Mouse (Mus musculus): ENCODE data around the gene Polr3b. TPM values are rescaled to one million over a fixed set of nuclear protein-coding genes. Genes with fewer than 3 reads are reported as not detected.

Gene Polr3b
- polyA plus RNA-seq (2015; fragmentation: Nextera tagmentation; extraction: Ambion mirVana) = 15.7 and 16.7 TPM in 2 replicates

DNA sequence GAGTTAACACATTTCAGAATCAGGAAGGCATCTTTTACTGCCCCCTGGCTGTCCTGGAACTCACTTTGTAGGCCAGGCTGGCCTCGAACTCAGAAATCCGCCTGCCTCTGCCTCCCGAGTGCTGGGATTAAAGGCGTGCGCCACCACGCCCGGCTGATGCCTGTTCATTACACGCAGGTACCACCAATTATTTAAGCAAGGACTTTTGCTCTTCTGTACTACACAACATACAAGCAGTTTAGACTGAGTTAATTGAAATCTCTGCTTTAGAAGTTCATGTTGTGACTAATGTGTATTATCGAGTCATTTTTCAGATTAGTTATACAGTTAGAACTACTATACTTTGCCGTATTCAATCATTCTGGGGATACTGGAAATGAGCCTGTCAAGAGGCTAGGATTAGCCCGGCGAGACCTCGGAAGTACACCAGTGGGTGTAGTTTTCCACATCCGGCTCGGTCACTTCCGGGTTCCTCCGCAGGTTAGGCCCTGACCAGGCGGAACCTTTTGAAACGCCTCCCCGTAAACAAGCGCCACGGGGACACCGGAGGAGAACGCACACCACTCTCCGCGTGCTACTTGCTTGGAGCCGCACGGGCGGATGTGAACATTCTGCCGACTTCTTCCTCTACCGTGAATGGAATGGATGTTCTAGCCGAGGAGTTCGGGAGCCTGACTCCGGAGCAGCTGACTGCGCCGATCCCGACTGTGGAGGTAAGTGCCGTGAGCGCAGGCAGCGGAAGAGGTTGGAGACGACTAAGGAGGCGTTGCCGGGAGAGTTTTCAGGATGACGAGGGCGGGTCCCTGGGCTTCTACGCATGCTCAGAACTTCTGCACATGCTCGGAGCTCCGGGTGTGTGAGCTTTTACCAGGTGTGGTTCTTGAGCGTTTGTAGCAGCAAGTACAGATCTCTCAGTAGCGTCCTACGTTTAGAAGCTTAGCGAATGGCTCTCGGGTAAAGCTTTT is at the start of gene Polr3b:
TSS of gene Polr3b (plus strand) at position 467 of the 965 bp plus-strand sequence.
- H3K36me3 ChIP-seq (ENCODE audit: control insufficient read depth, insufficient read depth) = no peaks in the 10 kb centered on the region
- ATAC-seq = peak; percentile 98
- WGBS = 9% methylated on average over 53 of the region's 53 CpGs

DNA sequence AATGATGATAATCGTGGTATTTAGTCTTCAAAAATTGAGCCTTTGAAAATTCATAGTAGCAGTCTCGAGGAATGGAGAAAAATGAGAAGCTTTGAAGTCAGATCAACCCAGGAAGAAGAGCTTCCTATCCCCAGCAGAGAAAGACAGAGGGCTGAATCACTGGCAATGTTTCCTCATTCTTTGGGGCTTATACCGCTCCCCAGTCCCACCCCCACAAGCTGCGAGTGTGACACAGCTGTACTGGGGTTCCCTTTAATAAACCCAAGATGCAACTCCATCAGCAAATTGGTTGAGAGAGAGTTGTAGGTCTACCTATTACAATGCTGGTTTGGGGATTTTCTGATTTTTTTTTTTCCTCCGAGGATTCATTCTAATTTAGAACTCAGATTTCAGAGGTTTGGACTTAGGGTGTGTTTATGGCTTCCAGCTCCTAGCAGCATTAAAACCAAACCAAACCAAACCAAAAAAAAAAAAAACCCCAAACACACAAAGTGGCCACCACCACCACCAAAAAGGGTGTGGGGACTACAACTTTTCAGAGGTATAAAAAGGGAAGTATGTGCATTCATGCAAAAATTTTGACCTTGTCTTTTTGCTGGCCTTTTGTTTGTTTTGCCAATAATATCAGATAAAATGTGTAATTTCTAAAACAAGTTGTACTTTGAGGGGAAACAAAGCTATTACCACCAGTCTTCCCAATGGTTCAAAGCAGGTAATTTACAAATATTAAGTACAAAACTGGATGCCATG is 48.2 kb upstream of the Polr3b start:
- ATAC-seq = no peak
- H3K9me3 ChIP-seq (ENCODE audit: control insufficient read depth, low read length) = no peaks in the 10 kb centered on the region
- 71% methylated on average over 5 of the region's 5 CpGs for WGBS

More for the DNA sequence above, at the start of gene Polr3b:
- H3K27me3 ChIP-seq (replicated peaks; ENCODE audit: control insufficient read depth, insufficient read depth, low read length) = no peaks in the 10 kb centered on the region
- H3K4me3 ChIP-seq (replicated peaks; ENCODE audit: low read length) = peak within 1 kb of the TSS; percentile 69
- H3K4me1 ChIP-seq (replicated peaks; ENCODE audit: control insufficient read depth, insufficient read depth, low read length) = peaks cover 12% of the 10 kb centered on the region
- no peaks in the 10 kb centered on the region for H3K9me3 ChIP-seq (ENCODE audit: control insufficient read depth, low read length)
- peak within 1 kb of the TSS; percentile 55 for H3K4me2 ChIP-seq (ENCODE audit: low read length)
- H3K9ac ChIP-seq (replicated peaks; ENCODE audit: low read depth, low read length) = peak within 1 kb of the TSS; percentile 70
- H3K27ac ChIP-seq (ENCODE audit: low read length) = peak within 1 kb of the TSS; percentile 96

DNA sequence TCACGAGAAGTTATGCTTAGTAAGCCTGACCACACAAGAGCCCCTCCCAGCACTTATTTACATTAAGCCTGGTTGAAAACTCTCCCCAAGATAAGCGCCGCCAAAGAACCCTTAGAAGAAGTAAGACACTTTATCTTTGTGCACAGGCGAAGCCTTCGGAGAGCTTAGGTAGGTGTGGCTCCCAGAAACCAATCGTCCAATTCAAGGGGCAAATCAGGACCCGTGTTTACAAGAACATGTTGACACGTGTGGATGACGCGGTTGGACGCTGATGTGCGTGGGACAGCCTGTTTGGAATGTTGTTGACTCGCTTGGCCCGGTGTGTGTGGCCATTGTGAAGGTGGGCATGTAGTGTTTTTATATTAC is 46.1 kb upstream of the Polr3b start:
- WGBS = under 1% methylated on average over 14 of the region's 14 CpGs
- H3K9me3 ChIP-seq (ENCODE audit: control insufficient read depth, low read length) = no peaks in the 10 kb centered on the region
- H3K4me2 ChIP-seq (ENCODE audit: low read length) = peak overlapping the region; percentile 75
- ATAC-seq = peak; percentile 81
- peak overlapping the region; percentile 7; the same call in 1 of the 2 replicates for H3K9ac ChIP-seq (replicated peaks; ENCODE audit: low read depth, low read length)
- H3K4me3 ChIP-seq (replicated peaks; ENCODE audit: low read length) = peak overlapping the region; percentile 71
- peaks cover 13% of the 10 kb centered on the region for H3K4me1 ChIP-seq (replicated peaks; ENCODE audit: control insufficient read depth, insufficient read depth, low read length)
- no peaks in the 10 kb centered on the region for H3K36me3 ChIP-seq (ENCODE audit: control insufficient read depth, insufficient read depth)
- 0 out of 2 replicates have a peak, but pooled peaks cover 5% of the 10 kb centered on the region for H3K27me3 ChIP-seq (replicated peaks; ENCODE audit: control insufficient read depth, insufficient read depth, low read length)
- H3K27ac ChIP-seq (ENCODE audit: low read length) = no peak overlapping the region

More for the DNA sequence above, 48.2 kb upstream of the Polr3b start:
- H3K4me3 ChIP-seq (replicated peaks; ENCODE audit: low read length) = no peak overlapping the region
- 0 out of 2 replicates have a peak, but pooled peaks cover 2% of the 10 kb centered on the region for H3K27me3 ChIP-seq (replicated peaks; ENCODE audit: control insufficient read depth, insufficient read depth, low read length)
- H3K36me3 ChIP-seq (ENCODE audit: control insufficient read depth, insufficient read depth) = no peaks in the 10 kb centered on the region
- no peak overlapping the region for H3K27ac ChIP-seq (ENCODE audit: low read length)
- H3K4me1 ChIP-seq (replicated peaks; ENCODE audit: control insufficient read depth, insufficient read depth, low read length) = peaks cover 13% of the 10 kb centered on the region
- H3K4me2 ChIP-seq (ENCODE audit: low read length) = no peak overlapping the region
- H3K9ac ChIP-seq (replicated peaks; ENCODE audit: low read depth, low read length) = no peak overlapping the region

DNA sequence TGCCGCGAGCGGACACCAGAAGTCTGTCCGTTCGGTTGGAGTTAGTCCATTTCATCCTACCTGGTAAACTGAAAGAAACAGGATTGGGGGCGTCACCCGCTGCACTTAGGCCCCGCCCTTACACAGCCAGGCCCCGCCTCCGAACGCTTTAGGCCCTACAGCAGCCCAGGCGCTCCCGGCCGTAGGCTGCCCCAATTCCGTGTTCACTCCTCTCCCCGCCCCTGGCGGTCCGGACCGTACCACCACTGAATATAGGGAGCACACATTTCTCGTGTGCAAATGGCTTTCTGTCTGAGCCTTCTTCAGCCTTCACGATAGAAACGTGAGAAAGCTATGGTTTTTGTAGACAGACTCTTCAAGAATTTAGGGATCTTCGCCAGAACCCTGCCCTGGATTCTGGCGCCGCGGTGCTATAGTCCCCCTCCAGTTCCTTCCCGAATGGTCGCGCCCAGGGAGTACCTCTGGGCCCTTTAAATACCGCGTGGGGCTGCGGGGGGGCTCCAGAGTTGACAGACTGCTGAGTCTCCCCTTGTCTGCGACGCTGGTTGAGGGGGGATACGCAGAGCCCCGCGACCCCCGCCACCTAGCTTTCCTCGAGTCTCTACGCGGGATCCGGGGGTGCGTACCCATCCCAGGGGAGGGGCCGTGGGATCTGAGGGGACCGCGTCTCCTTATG is 45.6 kb upstream of the Polr3b start, which contains the start of gene Tcp11l2:
TSS of gene Tcp11l2 (plus strand) at position 232 of the 676 bp plus-strand sequence.
- no peaks in the 10 kb centered on the region for H3K36me3 ChIP-seq (ENCODE audit: control insufficient read depth, insufficient read depth)
- H3K4me1 ChIP-seq (replicated peaks; ENCODE audit: control insufficient read depth, insufficient read depth, low read length) = peaks cover 13% of the 10 kb centered on the region
- peak within 1 kb of the TSS; percentile 75 for H3K4me2 ChIP-seq (ENCODE audit: low read length)
- 0 out of 2 replicates have a peak, but pooled peaks cover 5% of the 10 kb centered on the region for H3K27me3 ChIP-seq (replicated peaks; ENCODE audit: control insufficient read depth, insufficient read depth, low read length)
- peak within 1 kb of the TSS; percentile 71 for H3K4me3 ChIP-seq (replicated peaks; ENCODE audit: low read length)
- no peaks in the 10 kb centered on the region for H3K9me3 ChIP-seq (ENCODE audit: control insufficient read depth, low read length)
- H3K9ac ChIP-seq (replicated peaks; ENCODE audit: low read depth, low read length) = peak within 1 kb of the TSS; percentile 72
- H3K27ac ChIP-seq (ENCODE audit: low read length) = peak within 1 kb of the TSS; percentile 67
- under 1% methylated on average over 46 of the region's 46 CpGs for WGBS
- peak; percentile 99 for ATAC-seq

DNA sequence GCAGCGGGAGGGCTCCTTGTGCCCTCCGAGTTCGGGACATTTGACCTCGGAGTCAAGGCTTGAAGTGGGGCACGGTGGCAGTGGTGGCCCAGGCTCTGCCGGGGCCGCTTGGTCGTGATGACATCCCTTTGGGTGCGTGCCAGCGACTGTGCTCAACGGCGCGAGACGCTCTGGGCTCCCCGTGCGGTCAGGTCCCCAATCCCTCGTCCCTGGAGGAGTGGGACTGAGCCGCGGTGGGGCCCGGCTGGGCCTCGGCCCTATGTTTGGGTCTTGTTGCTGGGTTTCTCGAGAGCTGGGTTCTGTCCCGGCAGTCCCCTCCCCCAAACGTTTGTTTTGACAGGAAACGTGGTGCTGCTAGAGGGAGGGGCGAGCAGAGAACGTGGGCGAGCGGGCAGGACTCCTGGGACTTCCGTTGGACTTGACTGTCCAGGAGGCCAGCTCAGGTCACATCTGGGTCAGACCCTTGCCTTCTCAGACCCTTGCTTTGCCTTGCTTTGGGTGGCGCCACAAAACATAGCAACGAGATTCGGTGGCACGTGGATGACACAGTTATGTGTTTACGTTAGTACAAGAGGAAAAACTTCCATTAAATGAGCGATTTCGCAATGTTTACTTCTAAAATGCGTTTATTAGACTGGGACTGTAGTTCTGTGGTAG is 44.9 kb upstream of the Polr3b start:
- peak; percentile 36 for ATAC-seq
- Histone ChIP-seq H3K27ac (ENCODE audit: low read length) (peak overlapping the region; percentile 67; the same call in 1 of the 2 replicates), H3K4me3 (replicated peaks; ENCODE audit: low read length) (peak overlapping the region; percentile 71), H3K9ac (replicated peaks; ENCODE audit: low read depth, low read length) (peak overlapping the region; percentile 72), H3K4me2 (ENCODE audit: low read length) (peak overlapping the region; percentile 75), H3K9me3 (ENCODE audit: control insufficient read depth, low read length) (no peaks in the 10 kb centered on the region), H3K36me3 (ENCODE audit: control insufficient read depth, insufficient read depth) (no peaks in the 10 kb centered on the region), H3K4me1 (replicated peaks; ENCODE audit: control insufficient read depth, insufficient read depth, low read length) (peaks cover 13% of the 10 kb centered on the region), H3K27me3 (replicated peaks; ENCODE audit: control insufficient read depth, insufficient read depth, low read length) (0 out of 2 replicates have a peak, but pooled peaks cover 5% of the 10 kb centered on the region)
- WGBS = 2% methylated on average over 38 of the region's 38 CpGs

DNA sequence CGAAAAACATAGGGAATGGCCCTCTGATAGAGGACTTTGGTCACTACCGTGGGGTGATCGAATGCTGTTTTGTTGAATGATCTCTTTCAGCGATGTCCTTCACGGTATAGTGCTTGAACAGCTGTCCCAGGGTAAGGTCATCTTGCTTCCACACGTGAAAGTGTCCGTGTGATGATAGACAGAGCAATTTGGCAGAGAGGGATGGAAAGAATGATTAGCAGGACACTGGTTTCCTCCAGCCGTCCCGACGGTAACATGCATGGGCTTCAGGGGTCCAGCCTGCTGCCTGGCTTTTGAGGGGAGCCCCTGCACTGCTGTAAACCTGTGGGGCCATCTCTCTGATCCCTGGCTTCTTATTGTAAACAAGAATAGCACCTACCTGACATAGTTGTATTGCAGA is 43.4 kb upstream of the Polr3b start:
- Histone ChIP-seq H3K9ac (replicated peaks; ENCODE audit: low read depth, low read length) (no peak overlapping the region), H3K36me3 (ENCODE audit: control insufficient read depth, insufficient read depth) (no peaks in the 10 kb centered on the region), H3K4me2 (ENCODE audit: low read length) (no peak overlapping the region), H3K27me3 (replicated peaks; ENCODE audit: control insufficient read depth, insufficient read depth, low read length) (0 out of 2 replicates have a peak, but pooled peaks cover 5% of the 10 kb centered on the region), H3K9me3 (ENCODE audit: control insufficient read depth, low read length) (no peaks in the 10 kb centered on the region), H3K4me1 (replicated peaks; ENCODE audit: control insufficient read depth, insufficient read depth, low read length) (peaks cover 13% of the 10 kb centered on the region), H3K27ac (ENCODE audit: low read length) (no peak overlapping the region), H3K4me3 (replicated peaks; ENCODE audit: low read length) (no peak overlapping the region)
- ATAC-seq = no peak
- WGBS = 86% methylated on average over 10 of the region's 10 CpGs

DNA sequence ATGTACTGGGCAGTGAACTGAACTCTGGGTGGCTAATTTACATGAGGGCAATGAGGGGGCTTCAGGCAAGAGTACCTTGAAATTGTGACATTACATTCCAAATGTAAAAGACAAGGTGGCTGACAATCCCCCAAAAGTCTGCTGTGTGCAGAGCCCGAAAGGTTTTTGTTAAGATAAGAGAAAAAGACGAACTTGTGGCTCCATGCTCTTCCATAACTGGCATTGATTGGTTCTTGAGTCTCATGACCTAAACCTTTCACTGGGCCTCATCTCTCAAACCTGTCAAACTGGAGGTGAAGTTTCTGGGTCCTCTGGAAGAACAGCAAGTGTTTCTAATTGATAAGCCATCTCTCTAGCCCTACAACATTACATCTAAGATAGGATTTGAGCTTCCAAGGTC is 42.6 kb upstream of the Polr3b start:
- WGBS = 76% methylated on average over 2 of the region's 2 CpGs
- Histone ChIP-seq H3K27ac (ENCODE audit: low read length) (no peak overlapping the region), H3K4me2 (ENCODE audit: low read length) (no peak overlapping the region), H3K4me1 (replicated peaks; ENCODE audit: control insufficient read depth, insufficient read depth, low read length) (peaks cover 13% of the 10 kb centered on the region), H3K4me3 (replicated peaks; ENCODE audit: low read length) (no peak overlapping the region), H3K9me3 (ENCODE audit: control insufficient read depth, low read length) (no peaks in the 10 kb centered on the region), H3K9ac (replicated peaks; ENCODE audit: low read depth, low read length) (no peak overlapping the region), H3K27me3 (replicated peaks; ENCODE audit: control insufficient read depth, insufficient read depth, low read length) (0 out of 2 replicates have a peak, but pooled peaks cover 5% of the 10 kb centered on the region), H3K36me3 (ENCODE audit: control insufficient read depth, insufficient read depth) (no peaks in the 10 kb centered on the region)
- no peak for ATAC-seq

DNA sequence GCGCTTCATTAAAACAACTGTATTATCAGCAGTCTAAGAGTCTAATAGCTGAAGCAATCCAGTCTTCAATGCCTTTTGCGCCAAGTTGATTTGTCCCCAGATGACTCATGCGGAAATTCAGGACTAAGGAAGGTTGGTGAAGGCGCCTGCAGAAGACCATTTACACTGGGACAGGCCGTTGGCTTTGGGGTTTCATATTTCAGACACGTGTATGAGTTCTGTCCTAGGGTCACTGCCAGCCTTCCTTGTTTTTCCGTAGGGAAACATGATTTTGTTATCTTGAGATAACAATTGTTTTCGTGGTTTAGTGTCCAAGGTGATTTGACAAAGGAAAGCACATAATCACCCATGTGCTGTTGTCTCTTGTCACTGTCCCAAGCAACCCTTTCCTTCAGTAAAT is 40.9 kb upstream of the Polr3b start:
- H3K27ac ChIP-seq (ENCODE audit: low read length) = no peak overlapping the region
- 0 out of 2 replicates have a peak, but pooled peaks cover 5% of the 10 kb centered on the region for H3K27me3 ChIP-seq (replicated peaks; ENCODE audit: control insufficient read depth, insufficient read depth, low read length)
- peaks cover 11% of the 10 kb centered on the region for H3K4me1 ChIP-seq (replicated peaks; ENCODE audit: control insufficient read depth, insufficient read depth, low read length)
- no peak overlapping the region for H3K9ac ChIP-seq (replicated peaks; ENCODE audit: low read depth, low read length)
- no peak overlapping the region for H3K4me3 ChIP-seq (replicated peaks; ENCODE audit: low read length)
- H3K9me3 ChIP-seq (ENCODE audit: control insufficient read depth, low read length) = no peaks in the 10 kb centered on the region
- ATAC-seq = no peak
- H3K36me3 ChIP-seq (ENCODE audit: control insufficient read depth, insufficient read depth) = no peaks in the 10 kb centered on the region
- H3K4me2 ChIP-seq (ENCODE audit: low read length) = no peak overlapping the region
- WGBS = 80% methylated on average over 8 of the region's 8 CpGs
